Mouse (Mus musculus): ENCODE data around the gene Snrpa1. TPM values are rescaled to one million over a fixed set of nuclear protein-coding genes. Genes with fewer than 3 reads are reported as not detected.
"Not testable (repeated sequence)": the region's sequence is repeated elsewhere in the genome, so short reads cannot be mapped to it uniquely, and the experiment has no call there.

Snrpa1 gene
- polyA plus RNA-seq, 1 experiment from 2014 or later, result 69.6 TPM

- no peaks in the 10 kb centered on the region for H3K27me3 ChIP-seq (ENCODE audit: control insufficient read depth, insufficient read depth, low read length)
- H3K9ac ChIP-seq (ENCODE audit: low read length), result no peak overlapping the region
- H3K4me1 ChIP-seq (replicated peaks; ENCODE audit: control insufficient read depth, insufficient read depth), result no peaks in the 10 kb centered on the region
- 85% methylated on average over 4 of the region's 4 CpGs for WGBS
- no peak for TF ChIP-seq CTCF (IDR thresholded peaks at IDR 0.05; ENCODE audit: low read depth)
- no peak for TF ChIP-seq EP300 (optimal IDR thresholded peaks at IDR 0.05)
- ATAC-seq (ENCODE audit: low FRiP score, low TSS enrichment) (no peak; the same call in 1 of the 2 replicates), DNase-seq (ENCODE audit: low spot score) (no peak)
- H3K27ac ChIP-seq (replicated peaks), result no peak overlapping the region
- H3K36me3 ChIP-seq (ENCODE audit: control insufficient read depth, insufficient read depth, low read length), result no peaks in the 10 kb centered on the region
- no peak overlapping the region for H3K4me3 ChIP-seq (ENCODE audit: low read depth, low read length)
- H3K4me2 ChIP-seq (replicated peaks; ENCODE audit: low read depth), result no peak overlapping the region
- H3K9me3 ChIP-seq (ENCODE audit: control insufficient read depth, low read length), result no peaks in the 10 kb centered on the region
Observed at GRCm38 (mm10) chr7:66047975-66048374, 10.8 kb upstream of the Snrpa1 start.

GRCm38 (mm10) chr7:66048446-66049230 is 10.2 kb upstream of the Snrpa1 start:
- H3K9me3 ChIP-seq (ENCODE audit: control insufficient read depth, low read length), result no peaks in the 10 kb centered on the region
- 87% methylated on average over 12 of the region's 12 CpGs for WGBS
- no peaks in the 10 kb centered on the region for H3K36me3 ChIP-seq (ENCODE audit: control insufficient read depth, insufficient read depth, low read length)
- ATAC-seq (ENCODE audit: low FRiP score, low TSS enrichment) (no peak), DNase-seq (ENCODE audit: low spot score) (no peak)
- no peaks in the 10 kb centered on the region for H3K4me1 ChIP-seq (replicated peaks; ENCODE audit: control insufficient read depth, insufficient read depth)
- H3K27ac ChIP-seq (replicated peaks), result no peak overlapping the region
- TF ChIP-seq EP300 (optimal IDR thresholded peaks at IDR 0.05) (no peak), CTCF (IDR thresholded peaks at IDR 0.05; ENCODE audit: low read depth) (no peak)
- H3K27me3 ChIP-seq (ENCODE audit: control insufficient read depth, insufficient read depth, low read length), result no peaks in the 10 kb centered on the region
- H3K9ac ChIP-seq (ENCODE audit: low read length), result no peak overlapping the region
- H3K4me2 ChIP-seq (replicated peaks; ENCODE audit: low read depth), result no peak overlapping the region
- no peak overlapping the region for H3K4me3 ChIP-seq (ENCODE audit: low read depth, low read length)

- no peak for DNase-seq (ENCODE audit: low spot score)
- TF ChIP-seq CTCF (IDR thresholded peaks at IDR 0.05; ENCODE audit: low read depth) (no peak), EP300 (optimal IDR thresholded peaks at IDR 0.05) (no peak)
- Histone ChIP-seq H3K27me3 (ENCODE audit: control insufficient read depth, insufficient read depth, low read length) (no peaks in the 10 kb centered on the region), H3K27ac (replicated peaks) (no peak overlapping the region), H3K9me3 (ENCODE audit: control insufficient read depth, low read length) (no peaks in the 10 kb centered on the region), H3K4me3 (ENCODE audit: low read depth, low read length) (no peak overlapping the region), H3K4me2 (replicated peaks; ENCODE audit: low read depth) (no peak overlapping the region), H3K4me1 (replicated peaks; ENCODE audit: control insufficient read depth, insufficient read depth) (no peaks in the 10 kb centered on the region), H3K9ac (ENCODE audit: low read length) (no peak overlapping the region), H3K36me3 (ENCODE audit: control insufficient read depth, insufficient read depth, low read length) (no peaks in the 10 kb centered on the region)
- WGBS, result 86% methylated on average over 4 of the region's 4 CpGs
- no peak for ATAC-seq (ENCODE audit: low FRiP score, low TSS enrichment)
Observed at GRCm38 (mm10) chr7:66053946-66054483, 4.8 kb upstream of the Snrpa1 start.

- H3K36me3 ChIP-seq (ENCODE audit: control insufficient read depth, insufficient read depth, low read length); H3K27ac ChIP-seq (replicated peaks); DNase-seq (ENCODE audit: low spot score); H3K27me3 ChIP-seq (ENCODE audit: control insufficient read depth, insufficient read depth, low read length); H3K9ac ChIP-seq (ENCODE audit: low read length); ATAC-seq (ENCODE audit: low FRiP score, low TSS enrichment); H3K4me3 ChIP-seq (ENCODE audit: low read depth, low read length); H3K4me2 ChIP-seq (replicated peaks; ENCODE audit: low read depth); H3K9me3 ChIP-seq (ENCODE audit: control insufficient read depth, low read length); H3K4me1 ChIP-seq (replicated peaks; ENCODE audit: control insufficient read depth, insufficient read depth): not testable (repeated sequence)
- 5% methylated on average over 2 of the region's 2 CpGs for WGBS
- TF ChIP-seq CTCF (IDR thresholded peaks at IDR 0.05; ENCODE audit: low read depth), result peak; percentile 80
Observed at GRCm38 (mm10) chr7:66055356-66055755, 3.4 kb upstream of the Snrpa1 start.

GRCm38 (mm10) chr7:66060066-66060956 is 1.5 kb downstream of the Snrpa1 start:
- H3K36me3 ChIP-seq (ENCODE audit: control insufficient read depth, insufficient read depth, low read length), result peaks cover 14% of the 10 kb centered on the region; the same call in 1 of the 2 replicates
- no peaks in the 10 kb centered on the region for H3K9me3 ChIP-seq (ENCODE audit: control insufficient read depth, low read length)
- no peaks in the 10 kb centered on the region for H3K27me3 ChIP-seq (ENCODE audit: control insufficient read depth, insufficient read depth, low read length)
- H3K4me2 ChIP-seq (replicated peaks; ENCODE audit: low read depth), result peak overlapping the region; percentile 82
- WGBS, result under 1% methylated on average over 64 of the region's 64 CpGs
- peak overlapping the region; percentile 91 for H3K9ac ChIP-seq (ENCODE audit: low read length)
- TF ChIP-seq CTCF (IDR thresholded peaks at IDR 0.05; ENCODE audit: low read depth) (peak; percentile 38), EP300 (optimal IDR thresholded peaks at IDR 0.05) (no peak)
- peaks cover 3% of the 10 kb centered on the region; the same call in 1 of the 2 replicates for H3K4me1 ChIP-seq (replicated peaks; ENCODE audit: control insufficient read depth, insufficient read depth)
- peak overlapping the region; percentile 77 for H3K27ac ChIP-seq (replicated peaks)
- peak; percentile 95 for ATAC-seq (ENCODE audit: low FRiP score, low TSS enrichment)
- peak; percentile 91 for DNase-seq (ENCODE audit: low spot score)
- peak overlapping the region; percentile 91 for H3K4me3 ChIP-seq (ENCODE audit: low read depth, low read length)

All from stomach, postnatal 0 days (tissue).